Mouse (Mus musculus) hematopoietic stem cell, adult 5-6 weeks (primary cell): ENCODE measurements around the gene Aldh9a1. TPM values are rescaled to one million over a fixed set of nuclear protein-coding genes. Genes with fewer than 3 reads are reported as not detected.

Experiments used
- ATAC-seq, 2 experiments: fragments of 125-278 bp in 1 of 2; replicated peaks in 1 of 2; 2 replicates each; pipeline ENCODE4 v1.8.0; 2016 to 2017; ENCODE audit warnings: inconsistent platforms in 2 of 2, mild to moderate bottlenecking in 2 of 2, moderate number of reproducible peaks in 2 of 2, low read depth in 1 of 2, moderate TSS enrichment in 1 of 2; ENCODE audit not compliant: low FRiP score in 2 of 2, poor library complexity in 2 of 2, severe bottlenecking in 2 of 2, insufficient read depth in 1 of 2, low TSS enrichment in 1 of 2
- total RNA-seq: library from RNA; stranded (forward); fragments of 172-1452, 232-1000 nt; gene quantifications from 2 replicates; pipeline ENCODE4 v1.2.3, GENCODE M21; 2017

Aldh9a1 gene
- total RNA-seq, 1 experiment from 2014 or later, result 37.4 TPM

- ATAC-seq, result no peak
These were observed 42.3 kb downstream of the Aldh9a1 start for GRCm38 (mm10) chr1:167392031-167392640.

- ATAC-seq, result peak; percentile 43 to 51
These were observed 42.9 kb downstream of the Aldh9a1 start for GRCm38 (mm10) chr1:167392687-167393086.

GRCm38 (mm10) chr1:167393281-167393680 is 43.5 kb downstream of the Aldh9a1 start:
- peak; percentile 37 to 43; a peak in 3 of 4 replicates for ATAC-seq

- peak; percentile 85 to 87 for ATAC-seq
These were observed 44.1 kb downstream of the Aldh9a1 start, which contains the start of gene Mgst3 for GRCm38 (mm10) chr1:167393683-167394492. Gene Mgst3, minus strand, starts transcription at chr1:167393841.

- ATAC-seq, result no peak
These were observed 55.4 kb downstream of the Aldh9a1 start for GRCm38 (mm10) chr1:167405237-167405636.

- ATAC-seq, result no peak
These were observed 59.8 kb downstream of the Aldh9a1 start for GRCm38 (mm10) chr1:167409601-167410000.

GRCm38 (mm10) chr1:167411991-167412715 is 62.4 kb downstream of the Aldh9a1 start:
- no peak for ATAC-seq

- peak; percentile 69 to 88 for ATAC-seq
These were observed 65.1 kb downstream of the Aldh9a1 start for GRCm38 (mm10) chr1:167414846-167415245.

Other genes starting within 250 kb of the Aldh9a1 start
- 145 and 161 TPM in 2 replicates for gene Uck2, start 64.7 kb upstream of the Aldh9a1 start, total RNA-seq
- gene Tmco1, start 41.6 kb upstream of the Aldh9a1 start, total RNA-seq, result 157 and 236 TPM in 2 replicates
- gene Mgst3, start 43.9 kb downstream of the Aldh9a1 start, total RNA-seq, result 9.0 and 15.8 TPM in 2 replicates
- gene Lrrc52, start 116.8 kb downstream of the Aldh9a1 start, total RNA-seq, result not detected in 2 replicates
- gene Rxrg, start 248.4 kb downstream of the Aldh9a1 start, total RNA-seq, result not detected in 2 replicates